Mouse (Mus musculus) cerebellum, adult 9-10 months (tissue): ENCODE data around the gene Pcbp1.

Experiments
- DNase-seq: peaks from one replicate; pipeline ENCODE4 v3.0.0; 2022

The Pcbp1 gene

DNA sequence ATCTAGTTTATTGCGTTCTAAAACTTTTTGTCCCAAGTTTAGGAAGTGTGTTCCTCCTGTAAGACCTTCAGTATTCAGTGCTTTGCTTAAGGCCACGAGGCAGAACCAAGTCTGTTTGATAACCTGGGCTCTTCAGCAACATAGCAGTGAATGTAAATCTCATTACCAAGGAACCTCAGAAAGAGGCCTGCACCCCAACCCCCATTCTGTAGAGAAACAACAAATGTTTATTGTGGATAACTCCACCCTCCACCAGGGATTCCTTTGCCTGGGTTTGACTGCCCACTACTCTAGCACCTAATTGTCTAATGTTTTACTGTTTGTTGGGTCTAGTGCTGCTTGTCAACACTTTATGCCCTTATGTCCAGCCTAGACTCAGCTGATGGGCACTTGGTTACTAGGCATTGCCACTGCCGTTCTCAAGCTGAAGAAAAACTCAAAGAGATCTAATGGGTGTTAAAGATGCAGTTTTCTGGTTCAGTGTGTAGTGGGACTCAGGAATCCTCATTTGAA is 2.8 kb downstream of the Pcbp1 start:
- no peak for DNase-seq

DNA sequence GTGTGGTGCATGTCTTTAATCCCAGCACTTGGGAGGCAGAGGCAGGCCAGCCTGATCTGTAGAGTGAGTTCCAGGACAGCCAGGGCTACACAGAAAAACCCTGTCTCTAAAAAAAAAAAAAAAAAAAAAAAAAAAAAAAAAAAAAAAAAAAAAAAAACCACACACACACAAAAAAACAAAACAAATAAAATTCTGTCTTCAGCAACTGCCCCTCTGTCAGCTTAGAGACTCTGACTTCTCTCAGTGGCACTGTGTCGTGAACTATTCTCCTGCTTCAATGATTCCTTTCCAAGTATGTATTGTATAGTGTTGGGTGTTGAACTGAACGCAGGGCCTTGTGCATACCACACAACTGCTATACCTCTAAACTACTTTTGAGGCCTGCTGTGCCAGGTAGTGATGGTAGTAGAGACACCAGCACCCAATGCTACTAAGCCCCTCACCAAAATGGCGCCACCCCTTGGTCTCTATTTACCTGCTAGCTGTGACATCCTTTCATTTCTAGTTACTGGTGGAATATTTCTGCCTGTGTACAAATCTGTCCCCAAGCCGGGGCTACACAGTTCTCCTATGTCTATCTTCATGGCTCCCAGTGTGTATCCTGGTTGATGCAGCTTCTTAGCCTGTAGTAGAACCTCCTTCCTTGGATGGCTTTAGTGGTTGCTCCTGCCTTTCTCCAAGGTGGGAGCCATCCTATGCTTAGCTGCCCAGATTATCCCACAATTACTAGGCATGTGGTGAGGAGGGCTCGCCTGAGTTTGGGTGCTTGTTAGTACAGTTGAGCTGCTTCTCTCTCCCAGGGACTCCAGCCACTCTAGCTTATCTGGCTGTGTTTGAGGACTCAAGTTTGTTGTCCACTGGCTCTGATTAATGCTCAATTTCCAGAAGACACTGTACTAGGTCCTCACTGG is 3.9 kb downstream of the Pcbp1 start:
- no peak for DNase-seq

DNA sequence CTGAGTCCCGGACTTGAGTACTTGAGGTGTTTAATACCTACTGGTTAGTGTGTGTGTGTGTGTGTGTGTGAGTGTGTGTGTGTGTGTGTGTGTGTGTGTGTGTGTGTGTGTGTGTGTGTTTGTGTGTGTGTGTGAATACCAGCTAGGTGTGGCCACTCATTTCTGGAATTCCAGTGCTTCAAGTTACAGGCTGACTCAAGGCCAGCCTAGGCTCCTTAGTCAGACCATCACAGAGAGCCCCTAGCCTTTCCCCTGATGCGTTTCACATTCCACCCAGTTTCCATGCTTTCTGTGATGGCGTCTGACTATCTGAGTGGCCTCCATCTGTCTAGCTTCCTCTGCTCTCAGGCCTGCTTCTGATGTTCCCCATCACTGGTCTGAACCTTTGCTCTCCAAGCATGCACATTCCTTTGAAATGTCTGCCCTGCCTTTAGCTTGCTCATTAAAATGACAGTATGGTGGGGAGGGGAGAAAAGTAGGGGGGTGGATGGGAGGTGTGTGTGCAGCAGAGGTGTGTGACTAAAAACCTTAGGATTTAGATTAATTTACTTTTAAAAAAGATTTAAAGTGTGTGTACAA is 6.3 kb downstream of the Pcbp1 start:
- no peak for DNase-seq

DNA sequence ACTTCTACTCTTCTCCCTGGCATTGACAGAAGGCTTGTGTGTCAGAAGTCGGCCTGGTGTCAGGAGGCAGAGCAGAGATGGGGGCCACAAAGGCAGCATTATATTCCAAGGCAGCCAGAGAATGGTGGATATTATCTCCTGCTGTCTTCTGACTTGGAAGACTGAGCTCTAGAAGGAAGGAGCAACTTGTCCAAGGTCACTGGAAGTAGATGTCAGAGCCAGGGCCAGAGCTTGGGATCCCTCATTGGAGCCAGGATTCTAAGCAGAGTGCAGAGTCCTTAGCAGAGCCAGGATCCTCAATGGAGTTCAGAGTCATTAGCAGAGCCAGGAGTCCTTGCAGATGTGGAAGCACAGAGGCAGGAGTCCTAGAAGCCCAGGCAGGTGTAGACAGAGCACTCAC is 10.1 kb downstream of the Pcbp1 start:
- no peak for DNase-seq

DNA sequence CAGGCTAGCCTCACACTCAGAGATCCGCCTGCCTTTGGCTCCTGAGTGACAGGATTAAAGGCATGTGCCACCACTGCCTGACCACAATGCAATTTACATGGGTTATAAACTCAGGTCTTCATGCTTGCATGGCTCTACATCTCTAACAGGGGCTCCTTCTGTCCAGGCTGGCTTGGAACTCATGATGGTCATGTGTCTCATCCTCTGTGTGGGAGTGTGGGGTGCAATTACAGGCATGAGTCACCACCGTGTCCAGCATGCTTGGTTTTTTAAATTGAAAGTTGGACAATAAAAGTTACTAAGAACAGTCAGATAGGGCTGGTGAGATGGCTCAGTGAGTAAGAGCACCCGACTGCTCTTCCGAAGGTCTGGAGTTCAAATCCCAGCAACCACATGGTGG is 12.8 kb downstream of the Pcbp1 start:
- no peak for DNase-seq

DNA sequence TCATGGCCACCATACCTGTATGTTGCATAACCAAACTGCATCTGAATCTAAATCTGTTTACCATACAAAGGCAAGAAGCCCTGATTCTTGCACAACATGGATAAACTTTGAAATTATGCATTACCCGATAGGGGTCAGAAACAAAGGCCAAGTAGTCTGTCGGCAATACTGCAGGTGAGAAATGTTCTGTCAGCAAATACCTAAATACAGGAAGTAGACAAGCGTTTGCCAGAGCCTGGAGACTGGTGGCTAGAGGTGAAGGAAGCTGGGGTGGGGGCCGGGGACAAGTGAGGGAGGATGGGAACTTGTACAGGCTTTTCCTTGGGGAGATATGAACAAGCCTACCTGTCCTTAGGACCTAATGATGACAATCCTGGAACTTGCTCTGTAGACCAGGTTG is 15.1 kb downstream of the Pcbp1 start:
- no peak for DNase-seq

DNA sequence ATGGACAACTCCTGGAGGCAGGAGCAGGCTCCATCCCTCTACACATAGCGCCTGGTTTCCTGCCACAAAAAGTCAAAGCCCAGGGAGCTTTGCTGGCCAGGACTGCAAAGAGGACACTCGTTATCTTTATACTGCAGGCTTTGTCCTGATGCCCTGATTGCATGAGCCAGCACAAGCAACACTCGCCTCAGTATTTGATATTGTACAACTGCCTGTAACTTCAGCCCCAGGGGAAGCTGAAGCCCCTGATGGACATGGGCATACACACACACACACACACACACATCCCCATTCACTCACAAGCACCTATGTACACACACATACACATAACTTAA is 16.3 kb downstream of the Pcbp1 start:
- DNase-seq: no peak

DNA sequence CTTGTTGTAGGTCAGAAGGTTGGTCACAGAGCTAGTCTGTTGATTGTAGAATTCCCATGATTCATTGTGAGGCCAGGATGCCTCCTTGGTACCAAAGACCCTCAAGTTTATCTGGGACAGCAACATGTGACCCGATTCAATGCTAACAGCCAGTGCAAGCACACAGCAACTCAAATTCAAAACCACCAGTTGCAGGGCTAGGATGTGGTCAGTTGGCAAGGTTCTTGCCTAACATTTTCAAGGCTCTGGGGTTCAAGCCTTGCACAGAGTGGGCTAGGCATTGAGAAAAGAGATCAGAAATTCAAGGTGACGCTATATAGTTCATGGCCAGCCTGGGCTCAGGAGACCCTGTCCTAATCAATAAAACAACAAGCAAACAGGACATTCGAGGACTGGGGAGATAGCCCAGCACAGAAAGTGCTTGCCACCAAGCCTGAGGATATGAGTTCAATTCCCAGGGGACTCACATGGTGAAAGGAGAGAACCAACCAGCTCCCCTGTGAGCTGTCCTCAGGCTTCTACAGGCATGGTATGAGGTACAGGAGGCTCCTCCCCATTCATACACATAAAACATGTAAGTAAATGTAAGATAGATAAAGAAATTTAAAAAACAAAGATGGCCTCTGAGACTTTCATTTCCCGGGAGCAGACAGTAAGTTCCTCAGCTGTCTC is 16.8 kb downstream of the Pcbp1 start:
- no peak for DNase-seq

DNA sequence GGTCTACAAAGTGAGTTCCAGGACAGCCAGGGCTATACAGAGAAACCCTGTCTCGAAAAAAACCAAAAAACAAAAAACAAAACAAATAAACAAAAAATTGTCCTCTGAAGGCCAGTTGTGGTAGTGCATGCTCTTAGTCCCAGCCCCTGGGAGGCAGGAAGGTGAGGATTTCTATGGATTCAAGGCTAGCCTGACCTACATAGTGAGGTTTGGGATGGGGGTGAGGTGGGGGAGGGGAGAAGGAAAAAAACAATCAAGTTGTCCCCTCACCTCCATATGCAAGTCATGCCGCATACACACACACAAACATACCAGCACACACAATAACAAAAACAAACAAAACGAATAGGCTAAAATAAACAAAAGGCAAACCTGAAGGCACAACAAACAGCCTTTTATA is 17.4 kb downstream of the Pcbp1 start:
- no peak for DNase-seq

DNA sequence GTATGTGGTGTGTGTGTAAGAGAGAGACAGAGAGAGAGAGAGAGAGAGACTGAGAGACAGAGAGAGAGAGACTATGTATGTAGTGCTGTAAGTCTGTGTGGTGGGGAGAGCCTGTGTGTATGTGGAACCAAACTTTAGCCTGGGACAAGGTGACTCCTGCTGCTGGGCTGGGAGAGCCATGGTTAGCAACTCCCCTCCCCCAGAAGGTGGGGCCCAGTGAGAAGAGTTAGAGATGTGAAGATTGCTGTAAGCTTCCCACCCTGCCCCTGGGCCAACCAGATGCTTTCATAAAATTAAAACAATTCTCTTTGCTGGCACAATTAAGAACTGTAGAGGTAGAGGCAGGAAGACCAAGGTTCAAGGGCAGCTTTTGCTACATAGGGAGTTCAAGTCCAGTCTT is 19.0 kb downstream of the Pcbp1 start:
- no peak for DNase-seq

DNA sequence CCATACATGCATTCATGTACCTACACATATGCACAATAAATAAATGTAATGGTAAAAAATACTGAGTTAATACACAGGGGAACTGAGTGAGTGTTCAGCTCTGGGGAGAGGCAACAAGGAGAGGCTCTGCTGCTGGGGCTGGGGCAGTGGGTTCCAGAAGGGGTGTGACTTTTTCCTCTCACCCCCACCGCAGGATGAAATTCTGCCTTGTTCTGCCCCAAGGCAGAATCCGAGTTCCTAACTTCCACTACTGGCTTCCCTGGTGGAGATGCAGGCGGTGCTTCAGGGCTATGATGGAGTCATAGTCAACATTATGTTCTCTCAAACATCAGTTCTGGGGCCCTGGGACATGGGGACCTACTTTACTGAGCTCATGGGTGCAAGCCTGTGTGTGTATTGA is 19.8 kb downstream of the Pcbp1 start:
- DNase-seq: no peak

DNA sequence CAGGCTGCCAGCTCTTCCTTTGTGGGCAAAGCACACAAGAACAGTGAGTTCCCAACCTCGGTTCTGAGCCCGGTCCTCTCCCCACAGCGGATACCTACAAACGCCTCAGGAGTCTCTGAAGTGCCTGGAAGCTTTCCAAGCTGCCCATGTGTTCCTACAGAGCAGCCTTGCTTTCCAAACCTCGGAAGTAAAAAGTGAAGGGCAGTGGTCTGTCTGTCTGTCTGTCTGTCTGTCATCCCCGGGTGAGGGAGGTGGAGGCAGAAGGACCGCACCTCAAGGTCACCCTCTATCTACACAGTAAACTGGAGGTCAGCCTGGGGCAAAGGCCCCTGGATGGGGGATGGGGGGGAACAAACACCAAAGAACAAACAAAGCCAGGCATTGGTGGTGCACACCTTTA is 20.4 kb downstream of the Pcbp1 start:
- no peak for DNase-seq

DNA sequence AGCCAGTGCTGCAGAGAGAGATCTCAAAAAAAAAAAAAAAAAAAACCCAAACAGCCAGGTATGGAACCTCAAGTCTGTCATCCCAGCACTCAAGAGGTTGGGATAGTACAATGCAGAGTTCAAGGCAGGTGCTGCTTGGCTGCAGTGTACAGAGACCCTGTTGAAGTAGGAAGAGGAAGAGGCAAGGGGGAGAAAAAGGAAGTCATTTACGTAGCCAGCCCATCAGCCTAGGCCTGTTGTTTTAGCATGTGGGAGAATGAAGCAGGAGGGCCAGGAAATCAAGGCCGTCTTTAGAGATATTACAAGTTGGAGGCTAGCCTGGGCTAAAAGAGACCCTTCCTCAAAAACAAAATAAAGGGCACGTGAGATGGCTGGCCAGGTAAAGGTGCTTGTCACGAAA is 22.6 kb downstream of the Pcbp1 start:
- DNase-seq: no peak

DNA sequence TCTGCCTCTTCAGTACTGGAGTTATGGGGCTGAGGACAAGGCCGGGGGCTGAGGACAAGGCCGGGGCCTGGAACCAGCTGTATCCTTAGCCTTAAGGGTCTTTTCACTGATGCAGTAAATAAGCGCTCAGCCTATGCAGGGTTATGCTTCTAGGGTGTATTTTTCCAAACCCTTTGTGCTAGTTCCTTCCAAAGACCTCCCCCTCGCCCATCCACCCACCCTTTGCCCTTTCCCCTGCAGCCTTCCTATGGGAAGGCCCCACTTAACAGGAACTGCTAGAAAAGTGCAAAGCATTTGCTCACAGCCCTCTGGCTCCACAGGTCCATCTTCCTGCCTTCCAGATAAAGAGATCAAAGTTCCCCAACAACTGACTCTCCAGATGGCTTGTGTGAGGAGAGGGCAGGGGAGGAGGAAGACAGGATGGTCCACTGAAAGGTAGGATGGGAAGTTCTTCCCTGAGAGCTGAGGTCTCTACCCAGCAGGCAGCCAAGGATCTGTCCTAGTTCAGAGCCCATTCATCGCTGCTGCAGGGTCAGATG is 26.5 kb downstream of the Pcbp1 start:
- DNase-seq: no peak

DNA sequence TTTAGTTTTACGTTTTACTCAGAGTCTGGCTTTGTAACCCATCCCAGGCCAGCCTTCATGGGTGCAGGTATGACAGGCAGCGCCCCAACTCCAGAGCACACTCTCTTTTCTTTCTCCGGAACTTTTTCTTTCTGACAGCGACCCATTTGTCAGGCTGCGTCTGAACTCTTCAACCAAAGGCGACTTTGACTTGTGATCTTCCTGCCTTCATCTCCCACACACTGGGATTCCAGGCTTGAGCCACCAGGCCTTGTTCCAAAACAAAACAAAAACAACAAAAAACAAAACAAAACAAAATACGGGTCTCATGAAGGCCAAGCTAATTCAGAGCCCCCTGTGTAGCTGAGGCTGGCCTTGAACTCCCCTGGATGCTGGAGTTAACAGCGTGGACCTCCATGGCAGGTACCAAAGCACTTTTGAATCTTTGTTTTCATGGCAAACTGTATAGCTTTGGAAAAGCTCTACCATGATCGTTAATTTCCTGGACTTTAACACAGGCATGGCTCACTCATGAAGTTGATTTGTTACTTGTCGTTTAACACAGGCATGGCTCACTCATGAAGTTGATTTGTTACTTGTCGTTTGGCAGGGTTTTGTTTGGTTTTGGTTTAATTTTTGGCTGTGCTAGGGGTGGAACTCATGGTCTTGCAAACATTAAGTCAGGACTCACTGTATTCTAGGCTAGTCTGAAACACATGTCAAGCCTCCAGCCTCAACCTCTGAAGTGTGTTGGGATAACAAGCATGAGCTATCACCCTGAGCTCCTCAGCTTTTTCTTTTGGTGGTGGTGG is 28.0 kb downstream of the Pcbp1 start:
- DNase-seq: no peak

DNA sequence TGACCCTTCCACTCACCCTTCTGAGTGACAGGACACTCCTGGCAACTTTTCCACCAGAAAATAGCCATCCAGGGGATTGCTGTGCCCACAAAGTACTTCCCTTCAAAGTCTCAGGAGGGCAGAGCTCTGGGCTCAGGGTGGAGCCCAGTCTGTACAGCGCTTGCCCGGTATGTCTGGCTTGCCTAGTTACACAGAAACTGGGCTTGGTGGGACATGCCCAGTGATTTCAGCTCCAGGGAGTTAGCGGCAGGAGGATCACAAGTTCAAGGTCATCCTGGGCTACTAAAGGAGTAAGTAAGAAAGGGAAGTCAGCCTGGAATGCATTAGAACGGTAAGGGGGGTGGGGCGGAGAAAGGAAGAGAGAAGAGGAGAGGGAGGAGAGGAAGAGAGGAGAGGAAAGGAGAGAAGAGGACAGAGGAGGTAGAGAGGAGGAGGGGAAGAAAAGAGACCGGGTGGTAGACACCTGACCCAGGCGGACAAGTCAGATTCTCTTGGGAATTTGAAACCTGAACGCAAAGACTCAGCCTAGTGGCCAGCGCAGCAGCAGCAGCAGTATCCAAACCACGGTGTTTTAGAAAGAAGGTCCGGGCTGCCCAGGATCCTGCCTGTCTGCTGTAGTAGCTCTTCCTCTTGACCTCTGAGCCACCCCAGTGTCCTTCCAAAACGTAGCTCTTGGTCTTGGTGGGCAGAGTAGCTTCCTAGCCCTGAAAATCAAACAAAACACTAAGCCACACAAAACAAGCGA is 28.9 kb downstream of the Pcbp1 start:
- DNase-seq: no peak

DNA sequence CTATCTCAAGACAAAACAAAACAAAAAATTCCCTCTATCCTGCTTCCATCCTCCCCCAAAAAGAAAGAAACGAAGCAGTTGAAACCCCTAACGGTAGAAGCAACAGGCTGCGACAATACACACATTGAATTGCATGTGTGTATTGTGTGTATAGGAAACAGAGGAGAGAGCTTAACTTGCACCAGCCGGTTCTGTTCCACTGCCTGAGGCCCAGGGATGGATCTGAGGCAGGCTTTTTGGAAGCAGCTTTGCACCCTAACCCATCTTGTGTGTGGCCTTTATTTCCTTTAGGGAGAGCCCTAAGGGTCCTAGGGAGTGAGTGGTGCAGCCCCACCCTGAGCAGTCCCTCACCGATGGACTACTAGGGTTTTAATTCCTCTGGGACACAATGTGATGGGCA is 29.5 kb downstream of the Pcbp1 start:
- DNase-seq: no peak

DNA sequence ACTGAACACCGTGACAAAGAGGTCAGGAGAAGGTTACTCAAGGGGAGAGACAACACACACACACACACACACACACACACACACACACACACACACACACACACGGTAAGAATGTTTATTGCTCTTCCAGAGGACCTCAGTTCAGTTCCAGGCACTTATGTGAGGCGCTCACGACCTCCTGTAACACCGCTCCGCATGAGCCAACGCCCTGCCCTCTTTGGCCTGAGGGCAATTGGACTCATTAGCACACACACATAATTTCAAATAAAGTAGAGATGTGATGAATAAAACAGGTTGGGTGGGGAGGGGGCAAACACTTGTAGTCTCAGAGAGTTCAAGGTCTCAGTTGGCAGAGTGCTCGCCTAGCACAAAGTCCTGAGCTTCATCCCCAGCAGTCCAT is 30.0 kb downstream of the Pcbp1 start:
- no peak for DNase-seq

DNA sequence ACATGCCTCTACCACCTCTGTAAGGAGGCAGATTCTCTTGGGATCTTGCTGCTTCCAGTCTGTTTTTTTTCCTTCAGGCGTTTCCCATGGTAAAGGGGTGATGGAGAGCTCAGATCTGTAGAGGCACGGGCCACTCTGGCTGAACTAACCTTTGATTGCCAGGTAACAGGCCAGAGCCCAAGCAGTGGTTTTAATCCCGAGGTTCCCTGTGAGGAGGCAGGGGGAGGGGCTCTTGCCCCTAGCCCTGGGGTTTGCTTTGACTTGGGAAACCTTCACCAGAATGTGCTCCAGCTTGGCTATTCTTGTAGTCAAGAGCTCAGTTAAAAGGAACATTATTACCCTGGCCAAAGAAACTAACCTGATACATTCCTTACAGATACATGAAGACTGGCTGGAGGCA is 30.5 kb downstream of the Pcbp1 start:
- no peak for DNase-seq

DNA sequence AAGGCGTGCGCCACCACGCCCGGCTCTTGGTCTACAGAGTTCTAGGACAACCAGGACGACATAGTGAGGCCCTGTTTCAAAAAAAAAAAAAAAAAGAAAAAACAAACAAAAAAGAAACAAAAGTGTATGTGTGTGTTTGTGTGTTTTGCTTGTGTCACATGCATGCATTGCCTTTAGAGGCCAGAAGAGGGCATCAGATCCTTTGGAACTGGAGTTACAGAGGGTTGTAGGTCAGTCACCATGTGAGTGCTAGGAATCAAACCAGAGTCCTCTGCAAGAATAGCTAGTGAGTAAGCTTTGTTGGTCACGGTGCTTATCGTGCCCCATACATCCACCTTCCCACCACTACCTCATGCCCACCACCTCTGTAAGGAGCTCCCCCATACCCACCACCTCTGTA is 31.4 kb downstream of the Pcbp1 start:
- no peak for DNase-seq

DNA sequence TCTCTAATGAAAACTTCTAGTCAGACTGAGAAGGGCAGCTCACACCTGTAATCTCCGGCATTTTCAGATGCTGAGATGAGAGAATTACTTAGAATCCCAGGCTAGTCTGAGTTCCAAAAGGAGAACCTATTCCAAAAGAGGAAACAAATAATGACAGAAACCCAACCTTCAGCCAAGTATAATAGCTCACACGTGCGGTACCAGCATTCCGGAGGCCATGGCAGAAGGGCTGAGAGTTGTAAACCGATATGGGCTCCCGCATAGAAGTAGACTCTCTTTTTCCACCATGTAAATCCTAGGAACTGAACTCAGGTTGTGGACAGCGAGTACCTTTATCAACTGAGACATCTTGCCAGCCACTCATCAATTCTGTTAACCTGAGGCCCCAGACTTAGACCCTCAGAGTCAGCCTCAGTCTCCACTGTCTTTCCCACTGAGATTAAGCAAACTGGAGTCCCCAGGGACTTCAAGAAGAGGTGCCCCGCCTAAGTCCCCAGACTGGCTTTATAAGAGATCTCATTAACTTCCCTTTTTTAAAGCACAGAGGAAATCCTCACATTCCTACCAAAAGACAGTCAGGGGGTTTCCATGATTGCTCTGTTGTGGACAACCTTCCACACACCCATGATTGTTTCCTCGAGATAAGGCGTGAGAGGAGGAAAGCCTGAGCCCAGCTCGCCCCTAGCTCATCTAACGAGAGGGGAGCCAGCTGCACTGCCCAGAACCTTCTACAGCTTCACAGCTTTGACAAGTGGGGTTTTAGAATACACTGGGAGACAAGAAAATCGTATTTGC is 32.5 kb downstream of the Pcbp1 start:
- no peak for DNase-seq
